Mouse (Mus musculus) small intestine, adult 2 months (tissue): Measurements from ENCODE around the gene Cyp1a2.

ENCODE experiments used
- CTCF ChIP-seq: fragments of 200-500 bp; IDR thresholded peaks from 2 replicates; pipeline ENCODE4 v1.5.1; 2012; ENCODE audit warnings: low read depth, mild to moderate bottlenecking, control low read depth, inconsistent platforms, low read length, moderate library complexity, mixed read lengths; ENCODE audit not compliant: insufficient replicate concordance, insufficient read length; ENCODE audit errors: extremely low read depth
- POLR2A ChIP-seq: fragments of 200-500 bp; IDR thresholded peaks from 2 replicates; pipeline ENCODE4 v1.6.1; 2012; ENCODE audit warnings: low read depth, mild to moderate bottlenecking, control low read depth, inconsistent platforms, low read length, moderate library complexity

DNA sequence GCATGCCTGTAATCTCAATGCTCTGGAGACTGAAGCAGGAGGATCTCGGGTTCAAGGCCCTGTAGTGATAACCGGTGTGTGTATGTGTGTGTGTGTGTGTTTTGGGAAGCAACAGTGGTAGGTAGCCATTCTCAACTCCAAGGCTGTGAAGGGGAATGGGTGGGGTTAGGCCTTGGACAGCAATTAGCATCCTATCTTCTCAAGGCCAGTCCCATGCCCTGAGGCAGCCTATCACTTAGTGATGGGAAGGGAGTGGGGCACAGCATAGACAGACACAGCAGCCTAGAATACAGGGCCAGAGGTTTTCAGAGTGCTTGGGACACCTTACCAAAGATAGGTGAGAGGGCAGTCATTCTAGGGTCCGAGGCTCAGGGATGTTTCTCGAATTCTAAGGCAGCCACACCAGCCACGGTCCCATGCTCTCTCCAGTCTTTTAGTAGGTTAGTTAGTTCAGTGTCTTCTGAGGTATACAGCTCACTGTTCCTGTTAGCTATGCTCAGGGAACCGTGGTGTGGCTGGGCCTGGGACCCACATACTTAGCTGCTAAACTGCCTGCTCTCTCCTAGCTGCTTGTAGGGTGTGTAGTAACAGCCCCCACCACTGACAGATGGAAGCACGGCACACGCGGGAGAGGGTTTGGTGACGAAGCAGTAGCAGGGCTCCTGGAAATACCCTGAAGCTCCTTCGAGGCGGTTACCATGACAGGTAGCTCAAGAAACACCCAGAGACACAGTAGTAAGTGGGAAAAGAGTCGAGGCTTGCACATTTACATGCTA is 41.5 kb downstream of the Cyp1a2 start:
- TF ChIP-seq CTCF (no peak), POLR2A (no peak)
